Mouse (Mus musculus) MEL (cell line): ENCODE results near the gene Cyp4f13. TPM values are rescaled to one million over a fixed set of nuclear protein-coding genes. Genes with fewer than 3 reads are reported as not detected.

ENCODE experiments used
- DNase-seq: peaks from one replicate; pipeline ENCODE4 v3.0.0; 2011; ENCODE audit warnings: low read depth, low spot score
- H3K27ac ChIP-seq: 2 replicates; pipeline ENCODE4 v1.5.1; 2012; ENCODE audit warnings: low read depth, mild to moderate bottlenecking, control low read depth, low read length, moderate library complexity; ENCODE audit not compliant: control insufficient read depth
- H3K27me3 ChIP-seq, 2 experiments: fragments of 150-350 bp in 1 of 2; sonication (generic) in 1 of 2; 2 replicates each; pipeline ENCODE4 v1.6.1; 2012; ENCODE audit warnings: low read length in 2 of 2, mild to moderate bottlenecking in 2 of 2, improper control_type of control experiment in 1 of 2, moderate library complexity in 1 of 2; ENCODE audit not compliant: insufficient read depth in 2 of 2, control insufficient read depth in 1 of 2
- H3K36me3 ChIP-seq, 2 experiments: 2 replicates each; pipeline ENCODE4 v1.6.1; 2012 to 2014; ENCODE audit warnings: low read length in 2 of 2, improper control_type of control experiment in 1 of 2, inconsistent platforms in 1 of 2, mild to moderate bottlenecking in 1 of 2; ENCODE audit not compliant: insufficient read depth in 2 of 2, control insufficient read depth in 1 of 2
- H3K4me1 ChIP-seq, 2 experiments: fragments of 150-350 bp in 1 of 2; sonication (generic) in 1 of 2; 2 replicates each; pipeline ENCODE4 v1.6.1; 2012; ENCODE audit warnings: low read length in 2 of 2, improper control_type of control experiment in 1 of 2, mild to moderate bottlenecking in 1 of 2; ENCODE audit not compliant: insufficient read depth in 2 of 2, control insufficient read depth in 1 of 2
- H3K4me3 ChIP-seq, 2 experiments: fragments of 150-350 bp in 1 of 2; sonication (generic) in 1 of 2; 2 replicates each; pipeline ENCODE4 v1.5.1; 2012; ENCODE audit warnings: low read depth in 2 of 2, low read length in 2 of 2, mild to moderate bottlenecking in 2 of 2, moderate library complexity in 2 of 2, control low read depth in 1 of 2, improper control_type of control experiment in 1 of 2; ENCODE audit not compliant: control insufficient read depth in 1 of 2, insufficient read depth in 1 of 2
- H3K79me2 ChIP-seq: 2 replicates; pipeline ENCODE4 v1.6.1; 2012; ENCODE audit warnings: mild to moderate bottlenecking, low read length, moderate library complexity; ENCODE audit not compliant: control insufficient read depth, poor library complexity, insufficient read depth
- H3K9ac ChIP-seq: 2 replicates; pipeline ENCODE4 v1.6.1; 2012; ENCODE audit warnings: low read depth, mild to moderate bottlenecking, control low read depth, low read length, moderate library complexity; ENCODE audit not compliant: control insufficient read depth, poor library complexity, severe bottlenecking
- H3K9me3 ChIP-seq: fragments of 150-350 bp; sonication (generic); replicated peaks from 2 replicates; pipeline ENCODE4 v1.6.1; 2012; ENCODE audit warnings: mild to moderate bottlenecking, low read length, improper control_type of control experiment, moderate library complexity; ENCODE audit not compliant: insufficient read depth
- CHD1 ChIP-seq: IDR thresholded peaks from 2 replicates; pipeline ENCODE4 v1.6.1; 2012; ENCODE audit warnings: low read depth, mild to moderate bottlenecking, inconsistent platforms, low read length, improper control_type of control experiment
- CHD2 ChIP-seq: IDR thresholded peaks from 2 replicates; pipeline ENCODE4 v1.6.1; 2011; ENCODE audit warnings: low read length, improper control_type of control experiment
- CTCF ChIP-seq, 3 experiments: IDR thresholded peaks in 2 of 3; conservative IDR thresholded peaks in 1 of 3; 2 replicates each; pipeline ENCODE4 v1.5.1; 2011 to 2012; ENCODE audit warnings: low read length in 3 of 3, low read depth in 2 of 3, mild to moderate bottlenecking in 2 of 3, improper control_type of control experiment in 1 of 3, inconsistent platforms in 1 of 3, mixed read lengths in 1 of 3, moderate library complexity in 1 of 3; ENCODE audit not compliant: control insufficient read depth in 1 of 3, insufficient read depth in 1 of 3, poor library complexity in 1 of 3, severe bottlenecking in 1 of 3
- E2F4 ChIP-seq: IDR thresholded peaks from 2 replicates; pipeline ENCODE4 v1.6.1; 2011; ENCODE audit warnings: low read depth, low read length, improper control_type of control experiment, borderline replicate concordance
- MEF2A ChIP-seq: IDR thresholded peaks from 2 replicates; pipeline ENCODE4 v1.6.1; 2014; ENCODE audit warnings: low read depth, mild to moderate bottlenecking, inconsistent platforms, low read length, improper control_type of control experiment; ENCODE audit not compliant: poor library complexity, insufficient replicate concordance, severe bottlenecking; ENCODE audit errors: extremely low read depth
- MYB ChIP-seq: IDR thresholded peaks from 2 replicates; pipeline ENCODE4 v1.6.1; 2011; ENCODE audit warnings: mild to moderate bottlenecking, low read depth, low read length, improper control_type of control experiment
- POLR2A ChIP-seq, 2 experiments: IDR thresholded peaks; 2 replicates each; pipeline ENCODE4 v1.6.1; 2011 to 2012; ENCODE audit warnings: low read length in 2 of 2, mild to moderate bottlenecking in 2 of 2, control low read depth in 1 of 2, improper control_type of control experiment in 1 of 2, low read depth in 1 of 2, moderate library complexity in 1 of 2; ENCODE audit not compliant: control insufficient read depth in 1 of 2, insufficient read depth in 1 of 2, poor library complexity in 1 of 2
- POLR2AphosphoS5 ChIP-seq: IDR thresholded peaks from 2 replicates; pipeline ENCODE4 v1.6.1; 2012; ENCODE audit warnings: low read depth, borderline replicate concordance, mild to moderate bottlenecking, inconsistent platforms, low read length, moderate library complexity, mixed read lengths
- RAD21 ChIP-seq: IDR thresholded peaks from 2 replicates; pipeline ENCODE4 v1.6.1; 2011; ENCODE audit warnings: mild to moderate bottlenecking, low read depth, low read length, improper control_type of control experiment
- SMC3 ChIP-seq: IDR thresholded peaks from 2 replicates; pipeline ENCODE4 v1.6.1; 2011; ENCODE audit warnings: low read depth, low read length, improper control_type of control experiment
- TBP ChIP-seq: IDR thresholded peaks from 2 replicates; pipeline ENCODE4 v1.8.0; 2011; ENCODE audit warnings: low read depth, low read length, improper control_type of control experiment
- UBTF ChIP-seq: IDR thresholded peaks from 2 replicates; pipeline ENCODE4 v1.6.1; 2012; ENCODE audit warnings: low read depth, mild to moderate bottlenecking, inconsistent platforms, low read length, improper control_type of control experiment, moderate library complexity, borderline replicate concordance; ENCODE audit not compliant: insufficient read depth
- USF2 ChIP-seq, 2 experiments: IDR thresholded peaks; 2 replicates each; pipeline ENCODE4 v1.6.1; 2011 to 2012; ENCODE audit warnings: improper control_type of control experiment in 2 of 2, low read length in 2 of 2, borderline replicate concordance in 1 of 2, inconsistent platforms in 1 of 2, low read depth in 1 of 2, mild to moderate bottlenecking in 1 of 2; ENCODE audit not compliant: insufficient read depth in 1 of 2
- ZC3H11A ChIP-seq: IDR thresholded peaks from 2 replicates; pipeline ENCODE4 v1.6.1; 2012; ENCODE audit warnings: low read depth, mild to moderate bottlenecking, inconsistent platforms, low read length, improper control_type of control experiment
- polyA plus RNA-seq, 2 experiments: library from polyadenylated mRNA; stranded (reverse) in 1 of 2; unstranded in 1 of 2; fragments of >175 nt in 1 of 2; fragments of >200 nt in 1 of 2; gene quantifications; 2 replicates each; pipeline versions ENCODE4 v1.2.1 to v1.2.4; 2012; ENCODE audit warnings: low replicate concordance in 2 of 2, low read depth in 1 of 2; ENCODE audit not compliant: insufficient read length in 2 of 2, insufficient read depth in 1 of 2, missing spikeins in 1 of 2
- total RNA-seq: library from RNA; depleted of rRNA; stranded (reverse); fragments of 300-350 nt; gene quantifications from 2 replicates; pipeline ENCODE4 v1.2.3, GENCODE M21; 2012

Cyp4f13 gene
- total and polyA plus RNA-seq, 3 experiments, result 9.7 to 19.3 TPM; not detected in 1

- Histone ChIP-seq H3K4me3 (no peak overlapping the region), H3K9ac (no peak overlapping the region), H3K9me3 (no peaks in the 10 kb centered on the region), H3K27me3 (no peaks in the 10 kb centered on the region; a peak in 1 of 4 replicates), H3K4me1 (no peaks in the 10 kb centered on the region)
- peak; percentile 67 to 82 (median 70) for TF ChIP-seq CTCF (IDR thresholded peaks at IDR 0.05 in 2 of 3, conservative IDR thresholded peaks at IDR 0.05 in 1 of 3; ENCODE audit: control insufficient read depth in 1 of 3, insufficient read depth in 1 of 3, low read depth in 2 of 3, low read length in 3 of 3, poor library complexity in 1 of 3, severe bottlenecking in 1 of 3)
- TF ChIP-seq RAD21, result peak; percentile 4; the same call in 1 of the 2 replicates
- TF ChIP-seq ZC3H11A, result no peak
- no peak for TF ChIP-seq POLR2AphosphoS5
- TF ChIP-seq E2F4, result no peak
- no peak for TF ChIP-seq UBTF
- peak; percentile 52 for TF ChIP-seq SMC3
- TF ChIP-seq, all 39 proteins: peak for 3
- no peak overlapping the region for H3K27ac ChIP-seq
- no peaks in the 10 kb centered on the region for H3K36me3 ChIP-seq
- no peaks in the 10 kb centered on the region for H3K79me2 ChIP-seq
- peak; percentile 31 for DNase-seq
Observed at GRCm38 (mm10) chr17:32905239-32905638, 42.0 kb downstream of the Cyp4f13 start.

- no peaks in the 10 kb centered on the region for H3K79me2 ChIP-seq
- H3K9ac ChIP-seq, result no peak overlapping the region
- H3K27ac ChIP-seq, result no peak overlapping the region
- H3K36me3 ChIP-seq, result no peaks in the 10 kb centered on the region
- no peak for TF ChIP-seq USF2 (IDR thresholded peaks at IDR 0.05; ENCODE audit: borderline replicate concordance in 1 of 2, insufficient read depth in 1 of 2, low read depth in 1 of 2, low read length in 2 of 2)
- TF ChIP-seq CTCF (IDR thresholded peaks at IDR 0.05 in 2 of 3, conservative IDR thresholded peaks at IDR 0.05 in 1 of 3; ENCODE audit: control insufficient read depth in 1 of 3, insufficient read depth in 1 of 3, low read depth in 2 of 3, low read length in 3 of 3, poor library complexity in 1 of 3, severe bottlenecking in 1 of 3), result peak; percentile 6 to 48 (median 31); a peak in 3 of 6 replicates
- TF ChIP-seq UBTF, result no peak
- TF ChIP-seq SMC3, result peak; percentile 39
- no peak for TF ChIP-seq TBP
- no peak for TF ChIP-seq POLR2AphosphoS5
- no peak for TF ChIP-seq POLR2A (IDR thresholded peaks at IDR 0.05; ENCODE audit: control insufficient read depth in 1 of 2, insufficient read depth in 1 of 2, low read depth in 1 of 2, low read length in 2 of 2, poor library complexity in 1 of 2)
- TF ChIP-seq CHD1, result no peak
- no peak for TF ChIP-seq MYB
- TF ChIP-seq MEF2A, result no peak
- peak; percentile 41 for TF ChIP-seq RAD21
- no peak for TF ChIP-seq CHD2
- DNase-seq, result peak; percentile 20
- H3K4me1 ChIP-seq, result no peaks in the 10 kb centered on the region
- peaks cover 0 to 1% of the 10 kb centered on the region in 2 experiments; a peak in 1 of 4 replicates for H3K27me3 ChIP-seq
- H3K4me3 ChIP-seq, result no peak overlapping the region
- H3K9me3 ChIP-seq, result no peaks in the 10 kb centered on the region
Observed at GRCm38 (mm10) chr17:32904414-32904813, 42.8 kb downstream of the Cyp4f13 start.
